Mouse (Mus musculus): Measurements from ENCODE around the gene Gm12216.

- TF ChIP-seq CTCF (IDR thresholded peaks at IDR 0.05; ENCODE audit: extremely low read depth, insufficient read depth, insufficient read length, insufficient replicate concordance) (no peak), POLR2A (IDR thresholded peaks at IDR 0.05; ENCODE audit: low read depth, low read length) (no peak)
These were observed 49.7 kb downstream of the Gm12216 start for GRCm38 (mm10) chr11:53809354-53809753.

All from spleen, adult 2 months (tissue).